In the genomic region with DNA sequence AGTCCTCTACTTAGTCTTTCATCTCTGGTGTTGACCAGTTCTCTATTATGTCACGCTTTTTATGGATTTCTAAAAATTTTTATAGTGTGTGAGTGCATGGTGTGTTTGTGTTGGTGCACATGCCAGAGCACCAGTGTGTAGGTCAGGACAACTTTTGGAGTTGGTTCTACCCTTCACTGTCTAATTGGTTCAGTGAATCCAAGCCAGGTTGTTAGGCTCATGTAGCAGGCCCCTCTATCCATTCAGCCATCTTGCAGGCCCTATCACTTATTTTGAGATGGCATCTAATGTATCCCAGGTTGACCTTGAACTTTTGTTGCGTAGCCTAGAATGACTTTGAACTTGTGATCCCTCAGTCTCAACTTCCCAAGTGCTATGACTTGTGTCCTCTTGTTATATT, we compare ENCODE assay signal across 8 mouse cellular contexts. TPM values are rescaled to one million over a fixed set of nuclear protein-coding genes. Genes with fewer than 3 reads are reported as not detected.
DNase-seq lines count a peak whose midpoint lies in the region; ATAC-seq and TF ChIP-seq lines count a peak whose summit lies in the region.

No protein-coding gene starts in this region.

- WGBS in kidney, embryonic 16.5 days: 73% methylated on average over 2 of the region's 2 CpGs
- 65% methylated on average over 2 of the region's 2 CpGs for WGBS in forebrain, embryonic 11.5 days
- WGBS in intestine, postnatal 0 days: 78% methylated on average over 2 of the region's 2 CpGs
- 72% methylated on average over 2 of the region's 2 CpGs for WGBS in midbrain, postnatal 0 days

- H3K9ac ChIP-seq in kidney, embryonic 16.5 days (replicated peaks; ENCODE audit: low read length): no peak overlapping the region
- H3K9ac ChIP-seq in forebrain, embryonic 11.5 days (ENCODE audit: low read length): no peak overlapping the region
- no peak overlapping the region for H3K9ac ChIP-seq in intestine, postnatal 0 days (ENCODE audit: low read depth, low read length)
- no peak overlapping the region for H3K9ac ChIP-seq in midbrain, postnatal 0 days (replicated peaks; ENCODE audit: low read length, poor library complexity, severe bottlenecking)

- H3K9me3 ChIP-seq in kidney, embryonic 16.5 days (ENCODE audit: low read length): peaks cover 3% of the 10 kb centered on the region; the same call in 1 of the 2 replicates
- no peaks in the 10 kb centered on the region for H3K9me3 ChIP-seq in forebrain, embryonic 11.5 days (ENCODE audit: control insufficient read depth, low read length)
- H3K9me3 ChIP-seq in intestine, postnatal 0 days (ENCODE audit: control insufficient read depth): no peaks in the 10 kb centered on the region
- no peaks in the 10 kb centered on the region for H3K9me3 ChIP-seq in midbrain, postnatal 0 days (ENCODE audit: low read length)

- DNase-seq in kidney, postnatal 14 days: no peak
- no peak for DNase-seq in forebrain, embryonic 11.5 days (ENCODE audit: low spot score)
- DNase-seq in midbrain, postnatal 0 days (ENCODE audit: low spot score): no peak
- DNase-seq in left cerebral cortex, adult 18-20 months (ENCODE audit: low spot score in 2 of 2): no peak
- no peak for DNase-seq in urinary bladder, postnatal 14 days (ENCODE audit: low spot score)

- peaks cover 14% of the 10 kb centered on the region for H3K4me1 ChIP-seq in kidney, embryonic 16.5 days (ENCODE audit: insufficient read depth, low read length)
- H3K4me1 ChIP-seq in forebrain, embryonic 11.5 days (replicated peaks; ENCODE audit: control insufficient read depth, insufficient read depth, low read length): no peaks in the 10 kb centered on the region
- H3K4me1 ChIP-seq in intestine, postnatal 0 days (replicated peaks; ENCODE audit: control insufficient read depth, insufficient read depth, low read length): no peaks in the 10 kb centered on the region
- H3K4me1 ChIP-seq in midbrain, postnatal 0 days (ENCODE audit: insufficient read depth, low read length): peaks cover 10% of the 10 kb centered on the region

- peak overlapping the region; percentile 87 for H3K4me3 ChIP-seq in kidney, embryonic 16.5 days (ENCODE audit: low read length)
- peak overlapping the region; percentile 83 for H3K4me3 ChIP-seq in forebrain, embryonic 11.5 days (ENCODE audit: low read depth, low read length)
- H3K4me3 ChIP-seq in intestine, postnatal 0 days (ENCODE audit: low read depth, low read length): 0 out of 2 replicates have a peak overlapping the region, but pooled peaks have one; percentile 86
- H3K4me3 ChIP-seq in midbrain, postnatal 0 days (ENCODE audit: low read depth, low read length): peak overlapping the region; percentile 82

- peak overlapping the region; percentile 81 for H3K4me2 ChIP-seq in kidney, embryonic 16.5 days (replicated peaks; ENCODE audit: low read depth, low read length)
- peak overlapping the region; percentile 66 for H3K4me2 ChIP-seq in forebrain, embryonic 11.5 days (ENCODE audit: low read depth, low read length, severe bottlenecking)
- H3K4me2 ChIP-seq in intestine, postnatal 0 days (replicated peaks; ENCODE audit: low read depth): peak overlapping the region; percentile 73
- peak overlapping the region; percentile 49 for H3K4me2 ChIP-seq in midbrain, postnatal 0 days (ENCODE audit: low read depth, low read length, poor library complexity, severe bottlenecking)

- no peaks in the 10 kb centered on the region for H3K27me3 ChIP-seq in kidney, embryonic 16.5 days (ENCODE audit: insufficient read depth, low read length)
- no peaks in the 10 kb centered on the region for H3K27me3 ChIP-seq in forebrain, embryonic 11.5 days (ENCODE audit: control insufficient read depth, insufficient read depth, low read length)
- H3K27me3 ChIP-seq in intestine, postnatal 0 days (replicated peaks; ENCODE audit: control insufficient read depth, insufficient read depth, low read length): no peaks in the 10 kb centered on the region
- H3K27me3 ChIP-seq in midbrain, postnatal 0 days (ENCODE audit: insufficient read depth, low read length): no peaks in the 10 kb centered on the region

- no peak for TF ChIP-seq CTCF in intestine, postnatal 0 days (IDR thresholded peaks at IDR 0.05; ENCODE audit: low read depth)
- TF ChIP-seq CTCF in midbrain, postnatal 0 days (IDR thresholded peaks at IDR 0.05): no peak

- ATAC-seq in kidney, embryonic 16.5 days (ENCODE audit: low FRiP score, low TSS enrichment): no peak
- ATAC-seq in forebrain, embryonic 11.5 days (replicated peaks; ENCODE audit: low FRiP score): no peak
- ATAC-seq in intestine, postnatal 0 days: no peak
- no peak for ATAC-seq in midbrain, postnatal 0 days (ENCODE audit: low FRiP score)
- no peak for ATAC-seq in granulocyte monocyte progenitor cell, adult 5-6 weeks (replicated peaks; ENCODE audit: poor library complexity, severe bottlenecking)

- peaks cover 18% of the 10 kb centered on the region for H3K36me3 ChIP-seq in kidney, embryonic 16.5 days (ENCODE audit: insufficient read depth, low read length)
- H3K36me3 ChIP-seq in forebrain, embryonic 11.5 days (ENCODE audit: control insufficient read depth, insufficient read depth, low read length): peaks cover 3% of the 10 kb centered on the region
- H3K36me3 ChIP-seq in intestine, postnatal 0 days (ENCODE audit: control insufficient read depth, insufficient read depth): peaks cover 7% of the 10 kb centered on the region
- peaks cover 3% of the 10 kb centered on the region; the same call in 1 of the 2 replicates for H3K36me3 ChIP-seq in midbrain, postnatal 0 days (ENCODE audit: insufficient read depth, low read length)

- no peak overlapping the region for H3K27ac ChIP-seq in kidney, embryonic 16.5 days (ENCODE audit: low read length)
- H3K27ac ChIP-seq in forebrain, embryonic 11.5 days (ENCODE audit: low read depth, low read length): no peak overlapping the region
- H3K27ac ChIP-seq in intestine, postnatal 0 days (ENCODE audit: low read depth, low read length): no peak overlapping the region
- H3K27ac ChIP-seq in midbrain, postnatal 0 days (ENCODE audit: low read depth, low read length): peak overlapping the region; percentile 98; the same call in 1 of the 2 replicates

RNA-seq across cellular contexts. Expression of gene Zmym2, which starts 2.0 kb away (rescaled TPM):
- polyA plus RNA-seq in kidney, embryonic 16.5 days (2015; fragmentation: Nextera tagmentation; extraction: Ambion mirVana): 50.5 and 50.7 TPM in 2 replicates
- 65.3 and 73.3 TPM in 2 replicates for polyA plus RNA-seq in forebrain, embryonic 11.5 days (2014; fragmentation: Nextera tagmentation; extraction: Ambion mirVana)
- polyA plus RNA-seq in intestine, postnatal 0 days (2015; fragmentation: Nextera tagmentation; extraction: Ambion mirVana): 7.8 and 10.1 TPM in 2 replicates
- total RNA-seq in midbrain, postnatal 0 days (2014; rRNA removed): 46.5 and 62.4 TPM in 2 replicates
- polyA plus RNA-seq in midbrain, postnatal 0 days (2015; fragmentation: Nextera tagmentation; extraction: Ambion mirVana): 26.1 and 29.6 TPM in 2 replicates
- 58.6 and 64.5 TPM in 2 replicates for total RNA-seq in granulocyte monocyte progenitor cell, adult 5-6 weeks (2014; fragmentation: Nextera tagmentation)
- 31.7 and 33.8 TPM in 2 replicates for total RNA-seq in granulocyte monocyte progenitor cell, adult 5-6 weeks (2017)
- total RNA-seq in left cerebral cortex, adult 18-20 months (2021): 10 to 100 TPM; 88.1 to 89.6 TPM
